Mouse (Mus musculus) lung, embryonic 16.5 days (tissue): ENCODE results near the gene Agmat. TPM values are rescaled to one million over a fixed set of nuclear protein-coding genes. Genes with fewer than 3 reads are reported as not detected.
A peak's percentile ranks its signal among the peaks of the same experiment; 100 is the strongest.

Experiments
- ATAC-seq: fragments of 200-750 bp; cut with Nextera tagmentation; 2 replicates; pipeline ENCODE4 v1.8.0; 2017; ENCODE audit warnings: low read depth, mild to moderate bottlenecking, moderate library complexity
- H3K27ac ChIP-seq: fragments of 300-500 bp; sonication (generic); 2 replicates; pipeline ENCODE4 v1.5.1; 2014; ENCODE audit warnings: mild to moderate bottlenecking, control low read depth, low read length
- H3K27me3 ChIP-seq: fragments of 300-500 bp; sonication (generic); 2 replicates; pipeline ENCODE4 v1.6.1; 2014; ENCODE audit warnings: low read depth, low read length, mixed read lengths; ENCODE audit not compliant: control insufficient read depth, insufficient read depth
- H3K36me3 ChIP-seq: fragments of 300-500 bp; sonication (generic); 2 replicates; pipeline ENCODE4 v1.6.1; 2014; ENCODE audit warnings: low read length; ENCODE audit not compliant: control insufficient read depth, insufficient read depth
- H3K4me1 ChIP-seq: fragments of 300-500 bp; sonication (generic); replicated peaks from 2 replicates; pipeline ENCODE4 v1.6.1; 2014; ENCODE audit warnings: low read length, mixed read lengths; ENCODE audit not compliant: control insufficient read depth, insufficient read depth
- H3K4me2 ChIP-seq: fragments of 300-500 bp; sonication (generic); 2 replicates; pipeline ENCODE4 v1.6.1; 2014; ENCODE audit warnings: low read depth, low read length, control low read depth
- H3K4me3 ChIP-seq: fragments of 300-500 bp; sonication (generic); 2 replicates; pipeline ENCODE4 v1.5.1; 2014; ENCODE audit warnings: mild to moderate bottlenecking, low read length, control low read depth
- H3K9ac ChIP-seq: fragments of 300-500 bp; sonication (generic); 2 replicates; pipeline ENCODE4 v1.6.1; 2014; ENCODE audit warnings: low read length, control low read depth
- H3K9me3 ChIP-seq: fragments of 300-500 bp; sonication (generic); 2 replicates; pipeline ENCODE4 v1.6.1; 2016; ENCODE audit warnings: low read length; ENCODE audit not compliant: control insufficient read depth
- WGBS: fragments of 180-500 bp; shearing (Covaris S2); extraction: QIAGEN DNeasy Blood & Tissue Kit; methylation state at CpG from one replicate; pipeline ENCODE4 v1.1.7; 2014; 5-methylcytosine and 5-hydroxymethylcytosine counted together
- polyA plus RNA-seq: library from polyadenylated mRNA; unstranded; fragments of >200 nt; fragmentation: Nextera tagmentation; extraction: Ambion mirVana; gene quantifications from 2 replicates; pipeline ENCODE4 v1.2.1, GENCODE M21; 2015

Agmat gene
- 0.21 and 1.4 TPM in 2 replicates for polyA plus RNA-seq

GRCm38 (mm10) chr4:141746578-141747346, at the start of gene Agmat:
TSS of gene Agmat (plus strand) at chr4:141746672.
- H3K4me1 ChIP-seq, result 0 out of 2 replicates have a peak, but pooled peaks cover under 1% of the 10 kb centered on the region
- H3K27ac ChIP-seq, result no peak within 1 kb of the TSS
- no peak within 1 kb of the TSS for H3K4me3 ChIP-seq
- no peak within 1 kb of the TSS for H3K9ac ChIP-seq
- ATAC-seq, result no peak
- H3K27me3 ChIP-seq, result no peaks in the 10 kb centered on the region
- no peaks in the 10 kb centered on the region for H3K9me3 ChIP-seq
- H3K4me2 ChIP-seq, result no peak within 1 kb of the TSS
- H3K36me3 ChIP-seq, result no peaks in the 10 kb centered on the region
- 21% methylated on average over 25 of the region's 25 CpGs for WGBS

GRCm38 (mm10) chr4:141704625-141705024, 41.8 kb upstream of the Agmat start:
- Histone ChIP-seq H3K27me3 (no peaks in the 10 kb centered on the region), H3K27ac (no peak overlapping the region), H3K4me2 (no peak overlapping the region), H3K9me3 (no peaks in the 10 kb centered on the region), H3K36me3 (peaks cover 46% of the 10 kb centered on the region), H3K4me3 (no peak overlapping the region), H3K4me1 (no peaks in the 10 kb centered on the region), H3K9ac (no peak overlapping the region)
- no peak for ATAC-seq
- WGBS, result 88% methylated on average over 2 of the region's 2 CpGs

GRCm38 (mm10) chr4:141705331-141705730, 41.1 kb upstream of the Agmat start:
- 70% methylated on average over 4 of the region's 4 CpGs for WGBS
- Histone ChIP-seq H3K9me3 (no peaks in the 10 kb centered on the region), H3K4me1 (no peaks in the 10 kb centered on the region), H3K27ac (no peak overlapping the region), H3K4me2 (no peak overlapping the region), H3K27me3 (no peaks in the 10 kb centered on the region), H3K36me3 (peaks cover 44% of the 10 kb centered on the region), H3K4me3 (no peak overlapping the region), H3K9ac (no peak overlapping the region)
- ATAC-seq, result peak; percentile 20; the same call in 1 of the 2 replicates

- H3K27me3 ChIP-seq, result no peaks in the 10 kb centered on the region
- H3K4me3 ChIP-seq, result no peak overlapping the region
- peaks cover 42% of the 10 kb centered on the region for H3K36me3 ChIP-seq
- no peak overlapping the region for H3K27ac ChIP-seq
- ATAC-seq, result no peak
- no peaks in the 10 kb centered on the region for H3K9me3 ChIP-seq
- H3K9ac ChIP-seq, result no peak overlapping the region
- 91% methylated on average over 7 of the region's 7 CpGs for WGBS
- no peak overlapping the region for H3K4me2 ChIP-seq
- no peaks in the 10 kb centered on the region for H3K4me1 ChIP-seq
Observed at GRCm38 (mm10) chr4:141708005-141708404, 38.5 kb upstream of the Agmat start.

- WGBS, result 91% methylated on average over 2 of the region's 2 CpGs
Observed at GRCm38 (mm10) chr4:141708971-141709370, 37.5 kb upstream of the Agmat start.

GRCm38 (mm10) chr4:141711250-141711649, 35.2 kb upstream of the Agmat start:
- H3K9me3 ChIP-seq, result no peaks in the 10 kb centered on the region
- no peak for ATAC-seq
- no peak overlapping the region for H3K4me3 ChIP-seq
- H3K9ac ChIP-seq, result no peak overlapping the region
- 100% methylated on average over 1 of the region's 1 CpGs for WGBS
- H3K36me3 ChIP-seq, result peaks cover 30% of the 10 kb centered on the region
- no peak overlapping the region for H3K4me2 ChIP-seq
- H3K27ac ChIP-seq, result no peak overlapping the region
- no peaks in the 10 kb centered on the region for H3K4me1 ChIP-seq
- H3K27me3 ChIP-seq, result no peaks in the 10 kb centered on the region

More at GRCm38 (mm10) chr4:141708971-141709370, 37.5 kb upstream of the Agmat start:
- H3K36me3 ChIP-seq, result peaks cover 47% of the 10 kb centered on the region
- no peak overlapping the region for H3K9ac ChIP-seq
- H3K9me3 ChIP-seq, result no peaks in the 10 kb centered on the region
- H3K27ac ChIP-seq, result no peak overlapping the region
- H3K4me3 ChIP-seq, result no peak overlapping the region
- ATAC-seq, result no peak
- H3K27me3 ChIP-seq, result no peaks in the 10 kb centered on the region
- no peaks in the 10 kb centered on the region for H3K4me1 ChIP-seq
- H3K4me2 ChIP-seq, result no peak overlapping the region

GRCm38 (mm10) chr4:141713598-141714142, 32.8 kb upstream of the Agmat start:
- Histone ChIP-seq H3K4me1 (no peaks in the 10 kb centered on the region), H3K4me2 (no peak overlapping the region), H3K36me3 (peaks cover 22% of the 10 kb centered on the region), H3K27ac (no peak overlapping the region), H3K27me3 (no peaks in the 10 kb centered on the region), H3K9ac (no peak overlapping the region), H3K4me3 (no peak overlapping the region), H3K9me3 (no peaks in the 10 kb centered on the region)
- WGBS, result 80% methylated on average over 5 of the region's 5 CpGs
- no peak for ATAC-seq

GRCm38 (mm10) chr4:141715027-141715426, 31.4 kb upstream of the Agmat start:
- no peak overlapping the region for H3K9ac ChIP-seq
- ATAC-seq, result no peak

GRCm38 (mm10) chr4:141717633-141718032, 28.8 kb upstream of the Agmat start:
- Histone ChIP-seq H3K4me2 (no peak overlapping the region), H3K9me3 (no peaks in the 10 kb centered on the region), H3K27ac (no peak overlapping the region), H3K9ac (no peak overlapping the region), H3K4me3 (no peak overlapping the region), H3K36me3 (peaks cover 14% of the 10 kb centered on the region), H3K4me1 (peaks cover 18% of the 10 kb centered on the region), H3K27me3 (no peaks in the 10 kb centered on the region)
- WGBS, result 87% methylated on average over 4 of the region's 4 CpGs
- ATAC-seq, result no peak

More at GRCm38 (mm10) chr4:141715027-141715426, 31.4 kb upstream of the Agmat start:
- Histone ChIP-seq H3K4me1 (peaks cover 2% of the 10 kb centered on the region; the same call in 1 of the 2 replicates), H3K27me3 (no peaks in the 10 kb centered on the region), H3K36me3 (peaks cover 16% of the 10 kb centered on the region), H3K4me2 (no peak overlapping the region), H3K27ac (no peak overlapping the region), H3K9me3 (no peaks in the 10 kb centered on the region), H3K4me3 (no peak overlapping the region)
- WGBS, result 68% methylated on average over 2 of the region's 2 CpGs
